Mouse (Mus musculus) ES-E14 (cell line): ENCODE results near the gene Iffo2. TPM values are rescaled to one million over a fixed set of nuclear protein-coding genes. Genes with fewer than 3 reads are reported as not detected.

ENCODE experiments used
- DNase-seq: peaks from one replicate; pipeline ENCODE4 v3.0.0-alpha.2; 2013; ENCODE audit warnings: low read depth, low spot score
- H3K27ac ChIP-seq: 2 replicates; pipeline ENCODE4 v1.5.1; 2012; ENCODE audit warnings: low read depth, mild to moderate bottlenecking, low read length, moderate library complexity, mixed read lengths; ENCODE audit not compliant: poor library complexity, insufficient read depth, severe bottlenecking
- H3K36me3 ChIP-seq: 2 replicates; pipeline ENCODE4 v1.6.1; 2012; ENCODE audit warnings: mild to moderate bottlenecking, low read length, moderate library complexity, mixed read lengths; ENCODE audit not compliant: control insufficient read depth, poor library complexity, insufficient read depth, severe bottlenecking
- H3K4me1 ChIP-seq, 2 experiments: fragments of 150-350 bp in 1 of 2; sonication (generic) in 1 of 2; 2 replicates each; pipeline ENCODE4 v1.6.1; 2012; ENCODE audit warnings: low read length in 2 of 2, mild to moderate bottlenecking in 1 of 2, mixed read lengths in 1 of 2; ENCODE audit not compliant: control insufficient read depth in 2 of 2, insufficient read depth in 2 of 2, poor library complexity in 1 of 2
- H3K4me3 ChIP-seq, 2 experiments: fragments of 150-350 bp in 1 of 2; sonication (generic) in 1 of 2; 2 replicates each; pipeline ENCODE4 v1.5.1; 2012; ENCODE audit warnings: low read length in 2 of 2, low read depth in 1 of 2, mild to moderate bottlenecking in 1 of 2, mixed read lengths in 1 of 2; ENCODE audit not compliant: insufficient read depth in 1 of 2, poor library complexity in 1 of 2, severe bottlenecking in 1 of 2
- H3K9ac ChIP-seq: 2 replicates; pipeline ENCODE4 v1.6.1; 2012; ENCODE audit warnings: low read depth, mild to moderate bottlenecking, low read length, mixed read lengths; ENCODE audit not compliant: poor library complexity, insufficient read depth, severe bottlenecking
- H3K9me3 ChIP-seq: fragments of 150-350 bp; sonication (generic); 2 replicates; pipeline ENCODE4 v1.6.1; 2012; ENCODE audit warnings: low read depth, mild to moderate bottlenecking, low read length; ENCODE audit not compliant: control insufficient read depth, insufficient read depth
- CHD2 ChIP-seq: IDR thresholded peaks from 2 replicates; pipeline ENCODE4 v1.6.1; 2014; ENCODE audit warnings: mild to moderate bottlenecking, low read depth, low read length, inconsistent platforms
- HCFC1 ChIP-seq: IDR thresholded peaks from 2 replicates; pipeline ENCODE4 v1.6.1; 2012; ENCODE audit warnings: low read length, inconsistent platforms, borderline replicate concordance; ENCODE audit not compliant: insufficient read depth
- MAFK ChIP-seq: IDR thresholded peaks from 2 replicates; pipeline ENCODE4 v1.6.1; 2014; ENCODE audit warnings: mild to moderate bottlenecking, low read depth, low read length, inconsistent platforms; ENCODE audit not compliant: insufficient read depth
- ZC3H11A ChIP-seq: IDR thresholded peaks from 2 replicates; pipeline ENCODE4 v1.6.1; 2012; ENCODE audit warnings: low read depth, mild to moderate bottlenecking, inconsistent platforms, low read length, borderline replicate concordance
- ZNF384 ChIP-seq: IDR thresholded peaks from 2 replicates; pipeline ENCODE4 v1.6.1; 2012; ENCODE audit warnings: low read depth, low read length, inconsistent platforms
- in situ Hi-C, 2 experiments: fragments of 600-800 bp; cut with MboI; formaldehyde crosslinking; loops; one replicate each; pipeline ENCODE4 v1.15.1; 2025; ENCODE audit warnings: low sequenced_read_pairs in 2 of 2, inconsistent platforms in 1 of 2; ENCODE audit not compliant: unreplicated experiment in 2 of 2
- total RNA-seq: library from RNA; depleted of rRNA; stranded (reverse); fragments of 300-350 nt; gene quantifications from 2 replicates; pipeline ENCODE4 v1.2.3, GENCODE M21; 2012

Iffo2 gene
- total RNA-seq, 1 experiment = 19.3 TPM

- H3K9ac ChIP-seq = no peak overlapping the region
- peaks cover 2 to 22% of the 10 kb centered on the region in 2 experiments; a peak in 3 of 4 replicates for H3K4me1 ChIP-seq
- no peak overlapping the region for H3K27ac ChIP-seq
- no peak for TF ChIP-seq HCFC1
- TF ChIP-seq ZNF384 = no peak
- TF ChIP-seq MAFK = no peak
- no peak for TF ChIP-seq CHD2
- no peak for TF ChIP-seq ZC3H11A
- no peak for DNase-seq
- in situ Hi-C loops = no loop called here
- H3K4me3 ChIP-seq = no peak overlapping the region
- H3K9me3 ChIP-seq = no peaks in the 10 kb centered on the region
- H3K36me3 ChIP-seq = peaks cover 15% of the 10 kb centered on the region
Measured at GRCm38 (mm10) chr4:139606732-139607131, 76.4 kb downstream of the Iffo2 start.

- H3K36me3 ChIP-seq = peaks cover 18% of the 10 kb centered on the region
- no peak overlapping the region for H3K4me3 ChIP-seq
- DNase-seq = no peak
- no peak for TF ChIP-seq HCFC1
- no peak for TF ChIP-seq CHD2
- TF ChIP-seq ZC3H11A = no peak
- no peak for TF ChIP-seq ZNF384
- TF ChIP-seq MAFK = no peak
- H3K9ac ChIP-seq = no peak overlapping the region
- H3K9me3 ChIP-seq = no peaks in the 10 kb centered on the region
- in situ Hi-C loops = no loop called here
- H3K27ac ChIP-seq = no peak overlapping the region
- H3K4me1 ChIP-seq = peaks cover 0 to 6% of the 10 kb centered on the region in 2 experiments; a peak in 1 of 4 replicates
Measured at GRCm38 (mm10) chr4:139608975-139609374, 78.6 kb downstream of the Iffo2 start.

- DNase-seq = no peak
- Histone ChIP-seq H3K27ac (no peak overlapping the region), H3K9ac (no peak overlapping the region), H3K9me3 (no peaks in the 10 kb centered on the region), H3K4me1 (peaks cover 0 to 7% of the 10 kb centered on the region in 2 experiments; a peak in 1 of 4 replicates), H3K36me3 (peaks cover 16% of the 10 kb centered on the region), H3K4me3 (no peak overlapping the region)
- no peak for TF ChIP-seq ZC3H11A
- TF ChIP-seq ZNF384 = no peak
- no peak for TF ChIP-seq CHD2
- in situ Hi-C loops = no loop called here
Measured at GRCm38 (mm10) chr4:139610954-139611353, 80.6 kb downstream of the Iffo2 start.

GRCm38 (mm10) chr4:139611542-139611953 lies 81.2 kb downstream of the Iffo2 start:
- no peak for DNase-seq
- TF ChIP-seq HCFC1 (no peak), CHD2 (no peak), ZC3H11A (peak; percentile 33; the same call in 1 of the 2 replicates), ZNF384 (0 out of 2 replicates have a peak, but pooled peaks have one; percentile 36)

More at GRCm38 (mm10) chr4:139611542-139611953, 81.2 kb downstream of the Iffo2 start:
- Histone ChIP-seq H3K36me3 (peaks cover 11% of the 10 kb centered on the region), H3K9ac (0 out of 2 replicates have a peak overlapping the region, but pooled peaks have one; percentile 40), H3K27ac (no peak overlapping the region), H3K4me3 (no peak overlapping the region), H3K4me1 (peaks cover 0 to 11% of the 10 kb centered on the region in 2 experiments; a peak in 1 of 4 replicates), H3K9me3 (no peaks in the 10 kb centered on the region)
- in situ Hi-C loops = no loop called here
